ENCODE assay signal across 12 mouse cellular contexts in genomic region chr6:22180316-22180715, GRCm38 (mm10).
A peak's percentile ranks its signal among the peaks of the same experiment; 100 is the strongest.
DNase-seq lines count a peak whose midpoint lies in the region; ATAC-seq and TF ChIP-seq lines count a peak whose summit lies in the region.
"Had no signal": no experiment of that assay in that cellular context is flagged by ENCODE, and none has a peak within 500 bp of the region (broad histone marks: within the 10 kb centered on the region; RNA-seq: fewer than 3 reads in every experiment).

No protein-coding gene starts in this region.

- 0 out of 2 replicates have a peak overlapping the region, but pooled peaks have one; percentile 4 for H3K4me2 ChIP-seq in intestine, embryonic 14.5 days (ENCODE audit: low read length)
- H3K4me2 ChIP-seq in intestine, postnatal 0 days (replicated peaks; ENCODE audit: low read depth): no peak overlapping the region
- H3K4me2 ChIP-seq: stomach, embryonic 15.5 days had no signal

- H3K27ac ChIP-seq in intestine, embryonic 14.5 days (ENCODE audit: low read depth): no peak overlapping the region
- H3K27ac ChIP-seq in intestine, postnatal 0 days (ENCODE audit: low read depth, low read length): no peak overlapping the region
- no peak overlapping the region for H3K27ac ChIP-seq in hindbrain, embryonic 10.5 days
- H3K27ac ChIP-seq: macrophage; stomach, embryonic 15.5 days had no signal

- WGBS in intestine, embryonic 14.5 days: 46% methylated on average over 10 of the region's 10 CpGs
- WGBS in intestine, postnatal 0 days: 62% methylated on average over 10 of the region's 10 CpGs
- WGBS in hindbrain, embryonic 10.5 days: 91% methylated on average over 10 of the region's 10 CpGs

- no peaks in the 10 kb centered on the region for H3K4me1 ChIP-seq in intestine, embryonic 14.5 days (replicated peaks; ENCODE audit: control insufficient read depth, insufficient read depth, low read length)
- H3K4me1 ChIP-seq in intestine, postnatal 0 days (replicated peaks; ENCODE audit: control insufficient read depth, insufficient read depth, low read length): no peaks in the 10 kb centered on the region
- no peaks in the 10 kb centered on the region for H3K4me1 ChIP-seq in hindbrain, embryonic 10.5 days (replicated peaks)
- H3K4me1 ChIP-seq: stomach, embryonic 15.5 days had no signal

- ATAC-seq in intestine, embryonic 14.5 days (replicated peaks; ENCODE audit: low FRiP score, low TSS enrichment, low read depth): no peak
- no peak for ATAC-seq in intestine, postnatal 0 days
- peak; percentile 76 for ATAC-seq in frontal cortex, adult (ENCODE audit: low TSS enrichment)
- ATAC-seq: activated CD4-positive, CD25-positive, alpha-beta regulatory T cell, adult 4 months had no signal

- no peak overlapping the region for H3K9ac ChIP-seq in intestine, embryonic 14.5 days (ENCODE audit: low read length)
- H3K9ac ChIP-seq in intestine, postnatal 0 days (ENCODE audit: low read depth, low read length): no peak overlapping the region
- H3K9ac ChIP-seq: stomach, embryonic 15.5 days had no signal

- no peaks in the 10 kb centered on the region for H3K27me3 ChIP-seq in intestine, embryonic 14.5 days (replicated peaks; ENCODE audit: control insufficient read depth, insufficient read depth, low read length)
- H3K27me3 ChIP-seq in intestine, postnatal 0 days (replicated peaks; ENCODE audit: control insufficient read depth, insufficient read depth, low read length): no peaks in the 10 kb centered on the region
- H3K27me3 ChIP-seq in hindbrain, embryonic 10.5 days (ENCODE audit: insufficient read depth, poor library complexity, severe bottlenecking): no peaks in the 10 kb centered on the region
- H3K27me3 ChIP-seq: stomach, embryonic 15.5 days had no signal

- no peaks in the 10 kb centered on the region for H3K36me3 ChIP-seq in intestine, embryonic 14.5 days (ENCODE audit: control insufficient read depth, insufficient read depth, low read length)
- H3K36me3 ChIP-seq in intestine, postnatal 0 days (ENCODE audit: control insufficient read depth, insufficient read depth): no peaks in the 10 kb centered on the region
- H3K36me3 ChIP-seq in hindbrain, embryonic 10.5 days: no peaks in the 10 kb centered on the region
- H3K36me3 ChIP-seq: stomach, embryonic 15.5 days had no signal

- no peak for DNase-seq in intestine, embryonic 14.5 days (ENCODE audit: low spot score)
- DNase-seq in 416B (ENCODE audit: low read depth) (peak; percentile 7), adipocyte (ENCODE audit: low spot score) (no peak)
- DNase-seq in ovary, postnatal 14 days (ENCODE audit: low spot score): peak; percentile 11
- no peak for DNase-seq in cerebellum, adult 9-11 months
- no peak for DNase-seq in hindbrain, embryonic 10.5 days (ENCODE audit: low spot score)
- DNase-seq: cerebellum, postnatal 14 days had no signal

- H3K4me3 ChIP-seq in intestine, embryonic 14.5 days (ENCODE audit: low read depth, low read length): no peak overlapping the region
- no peak overlapping the region for H3K4me3 ChIP-seq in intestine, postnatal 0 days (ENCODE audit: low read depth, low read length)
- H3K4me3 ChIP-seq in hindbrain, embryonic 10.5 days: no peak overlapping the region
- H3K4me3 ChIP-seq: stomach, embryonic 15.5 days had no signal

- no peaks in the 10 kb centered on the region for H3K9me3 ChIP-seq in intestine, embryonic 14.5 days (ENCODE audit: control insufficient read depth, low read length)
- H3K9me3 ChIP-seq in intestine, postnatal 0 days (ENCODE audit: control insufficient read depth): no peaks in the 10 kb centered on the region
- H3K9me3 ChIP-seq in hindbrain, embryonic 10.5 days: no peaks in the 10 kb centered on the region
- H3K9me3 ChIP-seq: stomach, embryonic 15.5 days had no signal

- TF ChIP-seq CTCF in intestine, postnatal 0 days (IDR thresholded peaks at IDR 0.05; ENCODE audit: low read depth): no peak

Comparison
In these comparisons a context has a peak if more than half of its experiments do, and no peak if none do; other contexts are left out.
1. DNase-seq: peak in 416B (single experiment) and ovary, postnatal 14 days (single experiment); none in intestine, embryonic 14.5 days (single experiment), cerebellum, adult 9-11 months (single experiment), adipocyte (single experiment) and hindbrain, embryonic 10.5 days (single experiment).